13 mouse cellular contexts compared by ENCODE assay signal in the genomic region with DNA sequence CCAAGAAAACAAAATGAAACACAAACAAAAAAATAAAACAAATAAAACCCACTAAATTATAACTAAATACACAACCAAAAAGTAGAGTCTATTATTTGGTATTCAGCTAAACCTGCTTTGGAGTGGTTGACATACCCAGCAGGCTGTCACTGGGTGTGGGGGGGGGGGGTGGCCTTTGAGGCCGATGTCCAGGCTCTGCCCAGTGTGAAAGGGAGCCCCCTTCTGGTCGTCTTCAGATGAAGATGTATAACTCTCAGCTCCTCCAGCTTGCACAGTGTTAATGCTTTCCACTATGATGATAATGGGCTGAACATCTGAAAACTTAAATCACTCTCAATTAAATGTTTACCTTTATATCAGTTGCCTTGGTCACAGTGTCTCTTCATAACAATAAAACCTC.
DNase-seq lines count a peak whose midpoint lies in the region; ATAC-seq and TF ChIP-seq lines count a peak whose summit lies in the region.
"Had no signal": no experiment of that assay in that cellular context is flagged by ENCODE, and none has a peak within 500 bp of the region (broad histone marks: within the 10 kb centered on the region; RNA-seq: fewer than 3 reads in every experiment).

No protein-coding gene starts in this region.

- DNase-seq in kidney, adult 9 months = peak; percentile 0
- DNase-seq in midbrain, embryonic 14.5 days = peak; percentile 7
- DNase-seq in midbrain, postnatal 0 days (ENCODE audit: low spot score) = no peak
- peak; percentile 37 for DNase-seq in adrenal gland, postnatal 14 days
- peak; percentile 39 for DNase-seq in retina, postnatal 1 day
- DNase-seq in gastrocnemius, adult 8-10 months (ENCODE audit: low spot score in 2 of 2) = no peak
- no peak for DNase-seq in ovary, postnatal 36 days (ENCODE audit: low spot score)
- DNase-seq: heart, postnatal 36 days; right cerebral cortex, postnatal 25 days had no signal

- H3K36me3 ChIP-seq in kidney, embryonic 16.5 days (ENCODE audit: insufficient read depth, low read length) = no peaks in the 10 kb centered on the region
- no peaks in the 10 kb centered on the region for H3K36me3 ChIP-seq in midbrain, embryonic 14.5 days (ENCODE audit: control insufficient read depth, insufficient read depth, low read length)
- H3K36me3 ChIP-seq in midbrain, postnatal 0 days (ENCODE audit: insufficient read depth, low read length) = no peaks in the 10 kb centered on the region
- H3K36me3 ChIP-seq: embryonic facial prominence, embryonic 13.5 days; forebrain, embryonic 15.5 days; limb, embryonic 13.5 days had no signal

- no peak overlapping the region for H3K9ac ChIP-seq in kidney, embryonic 16.5 days (replicated peaks; ENCODE audit: low read length)
- no peak overlapping the region for H3K9ac ChIP-seq in midbrain, embryonic 14.5 days (replicated peaks; ENCODE audit: low read length)
- H3K9ac ChIP-seq in midbrain, postnatal 0 days (replicated peaks; ENCODE audit: low read length, poor library complexity, severe bottlenecking) = no peak overlapping the region
- H3K9ac ChIP-seq: embryonic facial prominence, embryonic 13.5 days; forebrain, embryonic 15.5 days; limb, embryonic 13.5 days had no signal

- WGBS in kidney, embryonic 16.5 days = 0% methylated on average over 2 of the region's 2 CpGs
- WGBS in midbrain, embryonic 14.5 days = 13% methylated on average over 2 of the region's 2 CpGs
- WGBS in midbrain, postnatal 0 days = 8% methylated on average over 2 of the region's 2 CpGs

- H3K4me3 ChIP-seq in kidney, embryonic 16.5 days (ENCODE audit: low read length) = no peak overlapping the region
- no peak overlapping the region for H3K4me3 ChIP-seq in midbrain, embryonic 14.5 days (replicated peaks; ENCODE audit: low read depth, low read length)
- H3K4me3 ChIP-seq in midbrain, postnatal 0 days (ENCODE audit: low read depth, low read length) = no peak overlapping the region
- H3K4me3 ChIP-seq: embryonic facial prominence, embryonic 13.5 days; forebrain, embryonic 15.5 days; limb, embryonic 13.5 days had no signal

- no peaks in the 10 kb centered on the region for H3K9me3 ChIP-seq in kidney, embryonic 16.5 days (ENCODE audit: low read length)
- no peaks in the 10 kb centered on the region for H3K9me3 ChIP-seq in midbrain, embryonic 14.5 days (ENCODE audit: control insufficient read depth, low read length)
- H3K9me3 ChIP-seq in midbrain, postnatal 0 days (ENCODE audit: low read length) = no peaks in the 10 kb centered on the region
- H3K9me3 ChIP-seq: embryonic facial prominence, embryonic 13.5 days; forebrain, embryonic 15.5 days; limb, embryonic 13.5 days had no signal

- no peaks in the 10 kb centered on the region for H3K4me1 ChIP-seq in kidney, embryonic 16.5 days (ENCODE audit: insufficient read depth, low read length)
- H3K4me1 ChIP-seq in midbrain, embryonic 14.5 days (ENCODE audit: control insufficient read depth, insufficient read depth, low read length) = no peaks in the 10 kb centered on the region
- H3K4me1 ChIP-seq in midbrain, postnatal 0 days (ENCODE audit: insufficient read depth, low read length) = no peaks in the 10 kb centered on the region
- H3K4me1 ChIP-seq: embryonic facial prominence, embryonic 13.5 days; forebrain, embryonic 15.5 days; limb, embryonic 13.5 days had no signal

- H3K27me3 ChIP-seq in kidney, embryonic 16.5 days (ENCODE audit: insufficient read depth, low read length) = no peaks in the 10 kb centered on the region
- H3K27me3 ChIP-seq in midbrain, embryonic 14.5 days (ENCODE audit: control insufficient read depth, insufficient read depth, low read length) = no peaks in the 10 kb centered on the region
- no peaks in the 10 kb centered on the region for H3K27me3 ChIP-seq in midbrain, postnatal 0 days (ENCODE audit: insufficient read depth, low read length)
- H3K27me3 ChIP-seq: embryonic facial prominence, embryonic 13.5 days; forebrain, embryonic 15.5 days; limb, embryonic 13.5 days had no signal

- no peak overlapping the region for H3K4me2 ChIP-seq in kidney, embryonic 16.5 days (replicated peaks; ENCODE audit: low read depth, low read length)
- no peak overlapping the region for H3K4me2 ChIP-seq in midbrain, embryonic 14.5 days (ENCODE audit: low read length)
- H3K4me2 ChIP-seq in midbrain, postnatal 0 days (ENCODE audit: low read depth, low read length, poor library complexity, severe bottlenecking) = no peak overlapping the region
- H3K4me2 ChIP-seq: embryonic facial prominence, embryonic 13.5 days; forebrain, embryonic 15.5 days; limb, embryonic 13.5 days had no signal

- no peak for TF ChIP-seq CTCF in midbrain, postnatal 0 days (IDR thresholded peaks at IDR 0.05)

- ATAC-seq in kidney, embryonic 16.5 days (ENCODE audit: low FRiP score, low TSS enrichment) = no peak
- no peak for ATAC-seq in midbrain, embryonic 14.5 days (ENCODE audit: low FRiP score, low TSS enrichment)
- no peak for ATAC-seq in midbrain, postnatal 0 days (ENCODE audit: low FRiP score)
- ATAC-seq: forebrain, embryonic 15.5 days had no signal

- H3K27ac ChIP-seq in kidney, embryonic 16.5 days (ENCODE audit: low read length) = no peak overlapping the region
- H3K27ac ChIP-seq in midbrain, embryonic 14.5 days (replicated peaks; ENCODE audit: low read depth, low read length) = no peak overlapping the region
- H3K27ac ChIP-seq in midbrain, postnatal 0 days (ENCODE audit: low read depth, low read length) = no peak overlapping the region
- H3K27ac ChIP-seq: embryonic facial prominence, embryonic 13.5 days; forebrain, embryonic 15.5 days; limb, embryonic 13.5 days had no signal

Comparison
In these comparisons a context has a peak if more than half of its experiments do, and no peak if none do; other contexts are left out.
1. DNase-seq: peak in kidney, adult 9 months (single experiment), midbrain, embryonic 14.5 days (single experiment), adrenal gland, postnatal 14 days (single experiment) and retina, postnatal 1 day (single experiment); none in midbrain, postnatal 0 days (single experiment), gastrocnemius, adult 8-10 months (0 of 2) and ovary, postnatal 36 days (single experiment).